Mouse (Mus musculus): ENCODE data around the gene Ipo5.
A peak's percentile ranks its signal among the peaks of the same experiment; 100 is the strongest.

Ipo5 gene

DNA sequence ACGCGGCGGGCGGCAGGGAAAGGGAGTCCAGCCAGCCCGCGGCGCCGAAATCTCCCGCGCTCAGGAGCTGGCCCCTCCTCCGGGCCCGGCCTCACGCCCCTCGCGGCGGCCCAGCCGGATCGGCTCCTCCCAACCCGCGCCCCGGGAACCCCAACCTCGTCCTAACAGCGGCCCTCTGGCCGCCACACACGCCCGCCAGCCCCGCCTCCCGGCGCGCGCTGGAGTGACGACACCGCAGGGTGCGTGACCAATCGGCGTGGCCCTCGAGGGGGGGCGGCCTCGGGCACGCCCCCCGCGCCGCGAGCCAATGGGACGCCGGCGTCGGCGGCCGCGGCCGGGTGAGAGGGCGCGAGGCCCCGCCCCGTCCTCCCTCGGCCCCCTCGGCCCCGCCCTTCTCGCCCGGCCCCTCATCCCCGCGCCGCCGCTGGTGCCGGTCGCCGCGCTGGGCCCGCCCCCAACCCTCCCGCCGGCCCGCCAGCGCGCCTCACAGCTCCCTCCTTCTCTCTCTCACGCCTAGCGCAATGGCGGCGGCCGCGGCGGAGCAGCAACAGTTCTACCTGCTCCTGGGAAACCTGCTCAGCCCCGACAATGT is at the start of gene Ipo5:
Gene Ipo5, plus strand, starts transcription at position 492 of the 592 bp plus-strand sequence.
- DNase-seq (ENCODE audit: low spot score in 2 of 2): peak; percentile 90 to 92

DNA sequence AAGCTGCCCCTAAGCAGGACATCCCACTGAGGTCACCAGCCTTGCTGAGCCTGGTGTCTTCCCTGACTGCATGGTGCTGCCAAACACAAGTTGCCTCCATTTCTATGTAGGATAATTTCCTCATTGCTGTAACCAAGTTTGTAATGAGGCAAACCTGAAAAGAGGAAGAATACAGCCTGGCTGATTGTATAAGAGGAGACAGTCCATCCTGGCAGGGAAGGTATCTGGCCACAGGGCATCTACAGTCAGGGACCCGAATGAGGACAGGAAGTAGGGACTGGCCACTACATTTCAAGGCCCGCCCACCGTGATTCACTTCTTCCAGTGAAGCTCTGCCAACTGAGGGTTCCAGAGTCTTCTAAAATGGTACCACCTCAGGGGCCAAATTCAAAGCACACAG is 47.8 kb upstream of the Ipo5 start:
- no peak for DNase-seq (ENCODE audit: low spot score in 2 of 2)

DNA sequence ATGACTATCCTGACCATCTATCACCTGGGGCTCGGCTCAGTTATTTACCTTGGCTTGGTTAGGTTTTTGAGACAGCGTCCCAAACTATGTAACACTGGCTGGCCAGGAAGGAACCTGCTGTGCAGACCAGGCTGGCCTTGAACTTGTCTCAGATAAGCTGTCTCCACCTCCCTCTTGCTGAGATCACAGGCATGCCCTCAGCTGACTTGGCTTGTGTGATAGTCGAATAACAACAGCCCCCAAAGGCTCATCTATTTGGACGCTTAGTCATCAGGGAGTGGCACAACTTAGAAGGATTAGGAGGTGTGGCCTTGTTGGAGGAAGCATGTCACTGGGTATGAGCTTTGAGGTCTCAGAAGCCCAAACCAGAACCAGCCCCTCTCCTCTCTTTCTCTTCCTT is 46.1 kb upstream of the Ipo5 start:
- DNase-seq (ENCODE audit: low spot score in 2 of 2): no peak

DNA sequence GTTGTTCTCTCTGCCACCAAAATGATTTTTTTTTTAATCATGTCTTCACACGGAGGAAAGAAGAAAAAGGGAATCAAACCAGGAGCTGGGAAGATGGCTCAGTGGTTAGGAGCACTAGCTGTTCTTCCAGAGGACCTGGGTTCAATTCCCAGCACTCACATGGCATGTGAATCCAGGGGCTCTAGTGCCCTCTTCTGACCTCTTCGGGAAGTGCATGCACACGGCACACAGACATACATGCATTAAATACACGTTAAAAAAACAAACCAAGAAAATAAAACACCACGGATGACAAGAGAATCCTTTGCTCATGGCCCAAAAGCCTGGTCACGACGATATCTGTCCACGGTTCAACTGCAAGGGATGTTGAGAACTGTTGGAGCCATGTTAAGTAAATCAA is 44.5 kb upstream of the Ipo5 start:
- no peak for DNase-seq (ENCODE audit: low spot score in 2 of 2)

DNA sequence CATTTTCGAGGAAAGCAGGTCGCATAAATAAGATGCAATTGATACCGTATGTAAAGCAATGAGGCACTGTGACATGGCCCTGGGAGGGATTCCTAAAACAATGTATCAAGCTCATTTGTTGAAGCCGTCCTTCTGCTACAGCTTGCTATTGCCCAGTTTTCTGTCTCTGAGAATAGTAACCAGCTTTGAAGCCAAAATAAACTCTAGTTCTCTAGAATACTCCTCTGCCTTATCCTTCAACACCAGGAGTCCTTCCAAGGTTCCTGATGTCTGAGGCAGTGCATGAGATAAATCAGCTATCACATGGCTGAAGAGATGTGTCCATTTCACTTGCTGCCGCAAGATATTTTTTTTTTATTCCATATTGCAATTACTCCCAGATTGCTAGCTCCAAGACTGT is 43.9 kb upstream of the Ipo5 start:
- no peak for DNase-seq (ENCODE audit: low spot score in 2 of 2)

DNA sequence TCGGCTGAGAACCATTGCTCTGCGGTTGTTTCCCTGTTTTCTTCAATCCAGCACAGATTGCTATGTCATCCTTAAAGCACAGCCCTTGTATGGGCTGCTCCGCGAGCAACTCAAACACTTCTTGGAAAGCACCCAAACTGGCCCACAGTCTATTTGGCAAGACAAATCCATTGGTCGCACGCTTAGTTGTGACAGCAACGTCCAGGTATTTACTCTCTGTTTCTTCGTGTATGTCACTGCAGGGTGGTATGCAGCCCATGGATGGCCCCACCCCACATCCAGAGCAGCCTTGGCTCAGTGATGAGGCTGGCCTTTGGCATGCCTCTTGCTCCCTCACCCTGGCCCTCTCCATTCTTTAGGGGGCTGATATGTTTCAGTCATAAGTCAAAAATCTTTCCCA is 42.5 kb upstream of the Ipo5 start:
- DNase-seq (ENCODE audit: low spot score in 2 of 2): no peak

DNA sequence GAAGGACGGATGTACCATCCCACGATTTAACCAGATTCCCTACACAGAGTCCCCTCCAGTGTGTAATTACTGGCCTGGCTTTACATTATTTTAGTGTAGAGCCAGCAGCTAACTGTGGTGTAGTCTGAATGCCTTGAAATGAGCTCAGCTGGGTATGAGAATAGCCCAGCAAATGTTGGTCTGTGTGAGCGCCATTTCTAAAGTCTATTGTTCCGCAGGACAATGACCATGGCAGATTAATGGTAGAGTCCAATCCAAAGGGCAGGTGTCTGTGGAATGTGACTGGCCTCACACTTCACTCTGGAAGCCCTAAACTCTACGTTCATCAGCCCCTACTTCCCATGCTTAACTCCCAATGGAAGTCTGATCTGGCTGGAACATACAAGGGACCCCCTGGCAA is 40.3 kb upstream of the Ipo5 start:
- no peak for DNase-seq (ENCODE audit: low spot score in 2 of 2)

DNA sequence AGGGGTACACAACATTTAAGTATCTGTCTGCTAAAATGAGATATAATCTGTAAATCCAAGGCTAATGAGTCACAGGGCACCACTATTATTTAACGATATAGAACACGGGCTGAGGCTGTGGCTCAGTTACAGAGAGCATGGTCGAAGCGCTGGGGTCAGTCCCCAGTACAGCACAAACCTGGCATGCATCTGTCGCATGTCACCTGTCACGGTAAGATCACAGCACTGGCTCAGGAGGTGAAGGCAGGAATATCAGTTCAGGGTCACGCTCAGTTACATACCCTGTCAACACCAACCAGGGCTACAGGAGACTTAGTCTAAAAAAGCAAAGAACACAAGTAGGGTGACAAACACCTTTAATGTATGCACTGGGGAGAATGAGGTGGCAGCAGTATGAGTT is 36.6 kb upstream of the Ipo5 start:
- no peak for DNase-seq (ENCODE audit: low spot score in 2 of 2)

DNA sequence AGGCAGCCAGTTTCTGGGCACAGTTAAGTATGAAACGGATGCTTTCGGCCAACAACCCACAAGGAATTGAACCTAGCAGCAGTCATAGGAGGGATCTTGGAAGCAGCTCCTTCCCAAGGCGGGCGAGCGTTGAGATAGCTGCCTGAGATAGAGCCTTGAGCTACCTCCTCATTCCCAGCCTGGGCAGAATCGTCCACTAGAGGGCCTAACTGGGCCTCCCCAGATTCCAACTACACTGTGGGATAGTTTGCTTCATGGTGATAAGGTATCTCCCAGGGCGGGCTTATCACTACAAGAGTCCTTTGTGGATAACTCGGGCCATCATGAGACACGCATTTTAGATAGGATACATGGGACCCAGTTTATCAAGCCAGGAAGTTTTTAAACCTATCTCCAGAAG is 35.9 kb upstream of the Ipo5 start:
- DNase-seq (ENCODE audit: low spot score in 2 of 2): no peak

DNA sequence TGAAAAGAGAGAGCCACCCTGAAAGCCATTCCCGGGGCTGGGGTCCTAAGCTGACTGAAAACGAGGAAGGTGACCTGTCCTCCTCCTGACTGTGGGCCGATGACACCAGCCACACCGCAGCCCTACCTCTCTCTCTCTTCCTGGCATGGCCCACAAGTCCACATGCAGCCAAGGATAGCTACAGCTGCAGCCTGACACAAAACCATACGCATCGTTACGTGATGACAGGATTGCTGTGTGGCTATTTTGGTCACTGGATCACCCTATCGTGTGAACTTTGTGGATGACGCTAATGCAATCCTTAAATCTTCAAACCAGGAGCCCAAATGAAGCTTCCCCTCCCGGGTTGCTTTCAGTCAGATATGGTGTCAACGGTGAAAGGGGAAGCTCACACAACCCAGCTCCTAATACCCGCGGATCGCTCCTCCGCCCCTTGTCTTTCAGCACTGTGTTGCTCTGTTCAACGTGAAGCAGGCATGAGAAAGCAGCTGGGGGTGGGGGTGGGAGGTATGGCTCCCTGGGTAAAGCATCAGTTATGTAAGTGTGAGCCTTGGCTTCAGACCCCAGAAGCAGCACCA is 35.1 kb upstream of the Ipo5 start:
- no peak for DNase-seq (ENCODE audit: low spot score in 2 of 2)

DNA sequence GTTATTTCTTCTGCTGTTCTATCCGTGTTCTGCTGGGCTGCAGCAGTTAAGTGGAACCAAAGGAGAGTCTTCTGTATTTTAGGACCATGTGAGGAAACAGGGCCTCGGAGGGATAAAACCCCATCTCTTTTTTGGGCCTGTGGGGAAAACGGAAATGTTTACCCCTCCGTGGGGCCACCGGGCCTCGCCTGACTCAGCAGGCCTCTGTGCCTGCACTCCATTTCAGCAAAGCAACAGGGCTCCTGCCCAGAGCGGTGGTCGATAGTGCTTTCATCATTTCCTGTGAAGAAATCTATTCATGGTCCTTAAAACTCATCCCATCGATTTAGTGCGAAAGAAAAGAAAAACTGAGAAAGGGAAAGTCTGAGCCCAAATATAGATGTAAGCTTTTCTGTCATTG is 33.9 kb upstream of the Ipo5 start:
- DNase-seq (ENCODE audit: low spot score in 2 of 2): no peak

DNA sequence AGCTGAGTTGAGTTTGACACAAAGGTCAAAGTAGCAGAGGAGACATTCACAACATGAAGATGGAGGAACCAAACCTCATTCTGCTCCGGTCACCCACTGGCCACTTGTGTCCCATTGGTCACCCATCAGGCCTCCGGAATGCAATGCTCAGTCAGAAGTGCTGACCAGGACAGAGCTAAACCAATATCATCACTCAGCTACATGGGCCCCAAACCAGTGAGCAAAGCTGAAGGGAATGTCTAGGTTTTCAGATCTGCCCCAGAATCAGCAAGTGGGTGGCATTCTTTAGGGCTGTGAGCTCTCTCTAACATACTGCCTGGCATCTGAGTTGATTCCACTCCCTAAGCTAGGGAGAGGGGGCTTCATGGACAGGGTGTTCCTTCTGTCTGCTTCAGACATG is 32.0 kb upstream of the Ipo5 start:
- no peak for DNase-seq (ENCODE audit: low spot score in 2 of 2)

DNA sequence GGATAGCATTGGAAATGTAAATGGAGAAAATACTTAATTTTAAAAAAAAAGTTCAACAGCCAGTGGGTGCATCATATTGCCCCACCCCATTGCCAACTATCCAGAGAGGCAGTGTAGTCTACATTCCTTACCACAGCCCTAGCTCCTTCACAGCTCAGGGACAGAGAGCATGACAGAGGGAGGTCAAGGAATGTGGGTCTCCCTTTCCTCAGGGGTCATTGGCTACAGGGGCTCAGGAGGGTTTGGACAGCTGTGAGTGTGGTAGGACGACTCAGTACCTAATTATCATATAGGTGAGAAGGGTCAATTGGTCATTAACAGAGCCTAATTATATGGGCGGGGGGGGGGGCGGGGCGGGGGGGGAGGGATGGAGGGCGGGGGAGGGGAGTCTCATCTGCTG is 30.4 kb upstream of the Ipo5 start:
- no peak for DNase-seq (ENCODE audit: low spot score in 2 of 2)

DNA sequence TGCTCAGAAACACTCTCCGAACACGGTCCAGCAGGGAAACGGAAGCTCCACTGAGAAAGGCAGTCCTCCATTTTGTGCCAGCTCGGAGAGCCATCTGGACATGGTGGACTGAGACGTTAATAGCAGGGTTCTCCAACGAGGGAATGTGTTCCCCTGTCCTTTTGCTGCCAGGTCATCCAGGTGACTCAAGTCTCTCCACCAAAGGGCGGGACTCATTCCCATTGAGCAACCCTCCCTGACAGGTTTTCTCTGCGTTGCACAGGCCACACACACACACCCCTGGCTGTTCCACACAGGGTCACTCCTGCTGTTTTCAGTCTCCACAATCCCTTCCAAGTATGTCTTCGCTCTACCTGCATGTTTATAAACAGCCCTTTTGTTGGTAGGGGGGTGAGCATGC is 30.0 kb upstream of the Ipo5 start:
- no peak for DNase-seq (ENCODE audit: low spot score in 2 of 2)

DNA sequence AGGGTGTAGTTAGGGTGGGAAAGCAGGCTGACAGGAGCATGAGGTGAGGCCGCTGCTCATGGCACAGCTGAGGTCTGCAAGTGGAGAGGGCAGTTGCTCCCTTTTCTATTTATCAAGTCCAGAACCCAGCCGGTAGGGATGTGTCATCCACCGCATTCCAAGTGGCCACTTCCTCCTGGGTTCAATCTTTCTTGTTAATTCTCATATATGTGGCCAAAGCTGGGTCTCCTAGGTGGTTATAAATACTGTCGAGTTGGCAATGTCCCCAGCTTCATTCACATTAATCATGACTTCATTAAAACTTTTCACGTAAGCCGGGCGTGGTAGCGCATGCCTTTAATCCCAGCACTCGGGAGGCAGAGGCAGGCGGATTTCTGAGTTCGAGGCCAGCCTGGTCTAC is 22.3 kb upstream of the Ipo5 start:
- no peak for DNase-seq (ENCODE audit: low spot score in 2 of 2)

DNA sequence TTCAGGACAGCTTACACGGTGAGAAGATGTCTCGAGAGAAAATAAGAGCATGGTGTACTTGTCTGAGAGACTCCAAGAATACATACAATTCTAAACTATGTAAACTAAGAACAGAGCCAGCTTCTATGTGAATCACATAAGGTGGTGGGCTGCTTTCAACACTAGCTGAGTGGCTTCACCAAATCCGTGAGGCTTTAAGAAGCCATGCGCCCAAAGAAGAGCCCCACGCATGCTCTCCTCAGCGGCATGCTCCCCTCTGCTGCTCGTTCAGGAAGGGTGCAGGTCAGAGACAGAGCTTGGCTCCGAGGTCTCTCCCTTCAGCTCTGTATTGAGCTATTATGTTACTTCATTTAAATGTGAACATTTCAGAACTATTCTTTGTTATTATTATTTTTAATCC is 18.7 kb upstream of the Ipo5 start:
- no peak for DNase-seq (ENCODE audit: low spot score in 2 of 2)

DNA sequence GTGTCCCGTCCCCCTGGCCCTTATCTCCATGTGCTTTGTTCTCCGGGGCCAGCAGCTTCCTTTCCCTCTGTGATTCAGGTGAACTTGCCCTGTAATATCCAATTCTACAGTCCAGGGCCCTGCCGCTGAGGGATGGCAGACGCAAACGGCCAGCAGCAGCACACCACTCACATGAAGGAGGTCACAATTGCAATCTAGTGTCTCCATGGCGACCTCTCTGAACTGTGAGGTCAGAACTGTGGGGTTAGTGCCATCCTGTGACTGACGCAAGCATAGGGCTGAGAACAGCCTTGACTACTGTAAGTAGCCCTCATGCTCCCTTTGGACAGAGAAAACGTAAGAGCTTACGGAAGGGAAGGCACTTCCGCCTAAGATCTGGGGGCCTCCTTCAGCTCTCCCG is 14.4 kb upstream of the Ipo5 start:
- DNase-seq (ENCODE audit: low spot score in 2 of 2): no peak

DNA sequence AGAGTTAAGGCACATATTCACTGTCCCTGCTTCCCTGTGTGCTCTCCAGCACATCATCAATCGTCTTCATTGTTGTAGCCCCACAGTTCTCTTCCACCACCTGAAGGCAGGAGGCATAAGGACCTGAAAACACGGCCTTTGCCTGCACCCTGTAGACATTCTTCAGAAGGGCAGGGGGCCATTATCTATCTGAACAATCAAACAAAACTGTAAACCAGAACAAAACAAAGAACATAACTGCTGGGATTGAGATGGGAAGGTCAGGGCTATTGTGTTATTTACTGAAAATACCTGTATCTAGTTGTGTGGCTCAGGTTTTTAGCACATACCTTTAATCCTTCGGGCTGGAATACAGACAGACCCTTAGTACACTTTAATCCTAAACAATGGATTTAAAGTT is 12.1 kb upstream of the Ipo5 start:
- DNase-seq (ENCODE audit: low spot score in 2 of 2): no peak

DNA sequence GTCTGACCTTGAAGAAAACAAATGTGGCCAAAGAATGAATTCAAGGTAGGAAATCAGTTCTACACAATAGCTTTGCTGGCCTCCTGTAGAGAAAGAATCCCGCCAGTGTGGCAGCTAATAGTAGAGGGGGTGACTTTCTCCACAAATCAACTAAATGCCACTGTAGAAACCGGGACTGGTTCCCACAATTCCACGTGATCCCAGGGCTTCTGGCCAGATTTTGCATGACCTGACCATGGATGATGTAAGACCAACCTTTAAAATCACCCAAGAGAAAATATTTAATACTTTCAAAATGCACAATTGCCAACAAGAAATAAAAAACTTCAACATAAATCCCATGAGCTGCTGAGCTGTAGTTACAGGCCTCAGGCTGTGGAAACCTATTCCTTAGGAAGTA is 1.6 kb upstream of the Ipo5 start:
- DNase-seq (ENCODE audit: low spot score in 2 of 2): no peak

DNA sequence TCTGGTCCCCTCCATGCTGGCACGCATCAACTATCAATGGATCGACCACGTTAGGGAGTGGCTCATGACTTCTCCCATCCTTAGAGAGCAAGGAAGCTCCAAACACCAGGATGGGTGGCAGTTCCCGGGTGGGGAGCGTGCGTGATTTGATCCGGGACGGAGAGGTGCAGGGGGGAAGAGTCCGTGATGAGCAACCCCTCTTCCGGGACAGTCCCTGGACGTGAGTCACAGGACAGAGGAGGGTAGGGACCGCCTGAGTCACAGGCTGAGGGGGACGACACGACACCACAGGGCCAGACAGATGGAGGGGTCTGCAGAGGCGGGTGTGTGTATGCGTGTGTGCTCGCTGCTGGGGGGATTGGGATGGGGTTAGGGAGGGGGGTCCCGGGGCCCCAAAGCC is 704 bp upstream of the Ipo5 start:
- peak; percentile 54 to 61 for DNase-seq (ENCODE audit: low spot score in 2 of 2)

DNA sequence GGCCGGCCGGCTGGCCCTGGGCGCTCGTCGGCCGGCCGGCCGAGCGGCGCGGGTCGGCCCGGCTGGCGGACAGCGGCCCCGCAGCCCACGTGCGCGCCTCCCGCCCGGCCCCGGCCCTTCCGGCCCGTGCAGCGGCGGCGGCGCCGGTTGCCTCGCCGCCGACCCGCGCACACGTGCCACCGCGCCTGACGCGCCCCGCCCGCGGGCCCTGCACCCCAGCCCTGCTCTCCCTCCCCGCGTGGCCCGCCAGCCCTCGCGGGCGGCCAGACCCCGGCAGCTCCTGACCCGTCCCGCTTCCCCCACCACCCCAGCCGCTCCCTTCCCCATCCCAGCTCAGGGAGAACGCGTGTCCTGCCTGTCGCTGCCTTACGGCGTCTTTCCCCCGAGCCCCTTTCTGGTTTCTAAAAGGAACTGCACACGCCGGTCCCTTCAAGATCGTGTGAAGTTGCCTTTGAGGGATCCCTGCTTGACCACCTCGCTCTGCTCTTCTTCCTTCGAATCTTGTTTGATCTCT is 421 bp downstream of the Ipo5 start:
- peak; percentile 2 to 8 for DNase-seq (ENCODE audit: low spot score in 2 of 2)

DNA sequence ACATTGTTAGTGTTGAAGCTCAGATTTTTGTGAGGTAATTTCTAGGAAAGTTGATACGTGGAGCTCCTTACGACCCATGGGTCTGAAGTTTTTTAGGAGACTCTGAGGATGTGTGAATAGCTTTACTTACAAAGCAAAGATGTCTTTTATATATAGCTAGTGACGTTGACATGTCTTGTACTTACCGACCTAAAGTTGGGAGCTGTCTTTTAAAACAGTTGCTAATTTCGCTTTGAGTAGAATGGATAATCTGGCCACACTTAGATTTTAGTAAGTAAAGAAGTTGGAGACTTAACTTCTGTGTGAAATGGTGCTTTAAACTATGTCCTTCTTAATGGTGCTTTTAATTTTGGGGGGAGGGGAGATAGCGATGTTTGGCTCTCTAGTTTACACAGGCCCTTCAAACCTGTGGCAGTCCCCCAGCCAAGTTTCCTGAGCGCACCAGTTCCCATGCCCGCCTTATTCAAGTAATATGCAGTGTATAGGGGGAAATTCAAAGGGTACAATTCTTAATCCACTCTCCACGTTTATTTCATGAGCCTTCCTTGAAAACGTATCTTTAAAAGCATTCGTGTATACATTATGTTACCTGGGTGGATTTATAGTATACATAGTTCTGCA is 1.2 kb downstream of the Ipo5 start:
- no peak for DNase-seq (ENCODE audit: low spot score in 2 of 2)

DNA sequence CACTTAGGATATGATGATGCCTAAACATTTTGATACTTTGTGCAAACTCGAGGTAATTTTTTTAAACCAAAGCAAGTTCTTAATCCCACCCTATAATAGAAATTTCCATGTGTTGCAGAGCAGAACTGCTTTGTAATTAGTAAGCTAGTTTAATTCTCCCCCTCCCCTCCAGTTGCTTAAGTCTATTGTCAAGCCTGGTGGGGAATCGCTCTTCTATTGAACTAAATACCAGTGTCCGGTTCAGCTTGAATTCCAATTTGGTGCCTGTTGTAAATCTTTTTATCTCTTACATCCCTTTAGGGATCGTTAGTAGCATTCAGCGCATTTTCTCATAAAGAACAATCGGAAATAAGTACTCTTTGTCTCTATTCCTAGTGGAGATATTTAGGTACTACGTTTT is 1.9 kb downstream of the Ipo5 start:
- no peak for DNase-seq (ENCODE audit: low spot score in 2 of 2)

DNA sequence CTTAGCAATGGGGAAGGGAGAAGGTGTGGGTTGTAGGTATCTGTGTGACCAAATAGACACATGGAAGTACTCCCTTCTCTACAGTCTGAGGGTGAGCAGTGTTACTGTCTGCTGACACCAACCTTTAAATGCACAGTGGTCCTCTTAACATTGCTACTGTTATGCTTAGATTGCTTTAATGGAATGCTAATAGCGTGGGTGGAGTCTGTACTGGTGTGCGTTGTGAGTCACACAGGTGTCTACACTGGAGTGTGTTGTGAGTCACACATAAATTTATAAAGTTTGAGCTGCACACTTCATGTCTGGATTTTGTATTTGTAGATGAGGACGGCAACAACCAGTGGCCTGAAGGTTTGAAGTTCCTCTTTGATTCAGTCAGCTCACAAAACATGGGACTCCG is 10.8 kb downstream of the Ipo5 start:
- no peak for DNase-seq (ENCODE audit: low spot score in 2 of 2)
